Mouse (Mus musculus): ENCODE measurements around the gene Carns1.

DNA sequence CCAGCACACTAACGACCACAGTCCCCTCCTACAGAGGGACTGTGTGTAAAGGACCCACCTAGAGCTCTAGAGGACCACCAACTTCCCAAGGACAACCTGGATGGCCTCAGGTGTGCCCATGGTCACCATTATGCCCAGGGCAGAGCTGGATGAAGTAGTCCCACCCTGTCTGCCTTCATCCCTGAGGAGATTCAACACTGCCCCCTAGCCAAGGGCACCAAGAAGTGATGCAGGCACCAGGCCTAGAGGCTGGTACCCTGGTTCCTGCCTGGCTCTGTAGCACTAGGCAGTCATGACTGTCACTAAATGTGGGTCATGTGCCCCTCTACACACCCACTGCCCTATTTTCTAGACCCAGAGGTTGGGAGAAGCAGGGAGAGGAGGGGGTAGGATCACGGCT, 43.5 kb downstream of the Carns1 start:
- TF ChIP-seq CTCF (IDR thresholded peaks at IDR 0.05; ENCODE audit: control insufficient read depth, insufficient read depth, insufficient read length) = no peak
- TF ChIP-seq USF1 (IDR thresholded peaks at IDR 0.05; ENCODE audit: low read depth) = no peak
- no peak for TF ChIP-seq MAX (IDR thresholded peaks at IDR 0.05)
- TF ChIP-seq CEBPB (IDR thresholded peaks at IDR 0.05; ENCODE audit: low read depth) = no peak
- no peak for TF ChIP-seq MYOD1 (IDR thresholded peaks at IDR 0.05; ENCODE audit: control insufficient read depth, insufficient read length, low read depth)
- no peak for TF ChIP-seq MYOG (IDR thresholded peaks at IDR 0.05; ENCODE audit: control insufficient read depth, extremely low read depth, insufficient read length)
- no peak for TF ChIP-seq FOSL1 (IDR thresholded peaks at IDR 0.05; ENCODE audit: insufficient read depth, low read length, poor library complexity, severe bottlenecking)
